Mouse (Mus musculus): ENCODE results near the gene Fgfbp3. TPM values are rescaled to one million over a fixed set of nuclear protein-coding genes. Genes with fewer than 3 reads are reported as not detected.
A peak's percentile ranks its signal among the peaks of the same experiment; 100 is the strongest.
"Not testable (repeated sequence)": the region's sequence is repeated elsewhere in the genome, so short reads cannot be mapped to it uniquely, and the experiment has no call there.

The Fgfbp3 gene
- polyA plus RNA-seq, 1 experiment from 2014 or later = 5.0 TPM

GRCm38 (mm10) chr19:36903377-36903776, 16.0 kb downstream of the Fgfbp3 start:
- Histone ChIP-seq H3K4me3 (peak overlapping the region; percentile 68), H3K4me1 (no peaks in the 10 kb centered on the region), H3K36me3 (no peaks in the 10 kb centered on the region), H3K27ac (peak overlapping the region; percentile 90), H3K9me3 (no peaks in the 10 kb centered on the region), H3K27me3 (ENCODE audit: insufficient read depth, poor library complexity, severe bottlenecking) (no peaks in the 10 kb centered on the region)
- DNase-seq (ENCODE audit: low spot score) = no peak
- 46% methylated on average over 7 of the region's 7 CpGs for WGBS

DNA sequence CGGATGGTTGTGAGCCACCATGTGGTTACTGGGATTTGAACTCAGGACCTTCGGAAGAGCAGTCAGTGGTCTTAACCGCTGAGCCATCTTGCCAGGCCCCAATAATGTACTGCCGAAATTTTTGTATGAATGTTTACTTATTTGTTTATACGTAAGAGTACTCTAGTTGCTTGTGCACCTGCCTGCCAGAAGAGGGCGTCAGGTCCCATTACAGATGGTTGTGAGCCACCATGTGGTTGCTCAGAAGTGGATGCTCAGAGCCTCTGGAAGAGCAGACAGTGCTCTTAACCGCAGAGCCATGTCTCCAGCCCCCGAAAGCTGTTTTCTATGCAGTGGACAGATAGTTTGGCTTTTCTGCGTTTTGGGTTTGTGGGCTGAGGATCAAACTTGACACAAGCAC, 21.6 kb downstream of the Fgfbp3 start:
- WGBS = 44% methylated on average over 9 of the region's 9 CpGs
- Histone ChIP-seq H3K36me3 (peaks cover 22% of the 10 kb centered on the region), H3K27ac (no peak overlapping the region), H3K4me3 (no peak overlapping the region), H3K9me3 (no peaks in the 10 kb centered on the region), H3K27me3 (ENCODE audit: insufficient read depth, poor library complexity, severe bottlenecking) (no peaks in the 10 kb centered on the region), H3K4me1 (peaks cover 5% of the 10 kb centered on the region; the same call in 1 of the 2 replicates)
- DNase-seq (ENCODE audit: low spot score) = no peak

DNA sequence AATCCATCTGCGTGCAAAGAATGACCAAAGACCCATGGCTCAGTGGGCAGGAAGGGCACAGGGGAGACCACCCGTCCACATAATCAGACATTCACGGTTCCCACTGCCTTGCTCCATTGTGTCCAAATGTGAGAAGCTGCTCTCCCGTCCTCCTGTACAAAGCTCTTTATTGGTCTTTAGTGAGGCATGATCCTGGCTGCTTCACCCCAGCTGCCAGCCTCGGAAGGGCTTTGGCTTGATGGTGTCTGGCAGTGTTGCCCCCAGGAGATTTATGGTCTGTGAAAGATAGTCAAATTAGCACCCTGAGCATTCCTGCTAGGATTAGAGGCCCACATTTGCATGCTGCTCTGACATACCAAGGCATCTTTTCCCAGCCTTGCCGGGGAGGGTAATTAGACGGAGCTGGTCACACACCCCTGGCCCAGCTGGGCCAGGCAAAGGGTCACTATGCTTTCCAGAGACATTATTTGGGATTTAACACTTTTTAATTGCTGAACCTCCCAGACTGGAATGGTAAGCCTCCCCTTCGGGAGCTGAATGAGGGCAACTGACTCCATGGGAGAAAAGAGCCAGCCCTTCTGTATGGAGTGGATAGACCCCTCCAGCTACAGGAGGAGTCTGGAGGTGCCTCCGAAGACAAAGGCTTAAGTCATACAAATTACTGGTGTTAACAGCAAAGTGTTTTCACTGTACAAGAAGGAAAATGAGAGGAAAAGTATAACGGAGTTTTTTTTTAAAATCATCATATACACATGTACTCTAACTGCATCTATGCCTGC, 22.4 kb downstream of the Fgfbp3 start:
- Histone ChIP-seq H3K27me3 (ENCODE audit: insufficient read depth, poor library complexity, severe bottlenecking) (no peaks in the 10 kb centered on the region), H3K4me1 (peaks cover 5% of the 10 kb centered on the region; the same call in 1 of the 2 replicates), H3K27ac (no peak overlapping the region), H3K36me3 (peaks cover 30% of the 10 kb centered on the region), H3K4me3 (no peak overlapping the region), H3K9me3 (no peaks in the 10 kb centered on the region)
- 25% methylated on average over 10 of the region's 10 CpGs for WGBS
- no peak for DNase-seq (ENCODE audit: low spot score)

DNA sequence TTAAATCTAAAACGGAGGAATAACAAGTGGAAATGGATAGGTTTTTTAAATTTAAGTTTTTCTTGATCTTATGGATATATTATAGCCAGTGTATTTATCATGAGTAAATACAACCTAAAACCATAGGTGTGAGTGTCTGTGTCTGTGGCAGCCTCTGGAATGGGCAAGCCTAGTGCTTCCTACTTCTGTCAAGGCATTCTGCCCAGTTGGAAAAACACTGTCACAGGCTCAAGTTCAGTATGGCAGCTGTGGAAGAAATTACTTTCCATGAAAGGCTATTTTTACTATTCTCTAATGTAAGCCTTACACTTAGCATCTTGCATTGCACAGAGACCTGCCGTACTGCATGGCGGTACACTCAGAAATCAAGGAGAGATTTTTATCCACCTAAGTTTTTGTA, 27.7 kb downstream of the Fgfbp3 start:
- no peak for DNase-seq (ENCODE audit: low spot score)
- 96% methylated on average over 3 of the region's 3 CpGs for WGBS
- H3K36me3 ChIP-seq = peaks cover 79% of the 10 kb centered on the region

GRCm38 (mm10) chr19:36887706-36888105, 31.7 kb downstream of the Fgfbp3 start:
- H3K4me3 ChIP-seq = no peak overlapping the region
- peaks cover 97% of the 10 kb centered on the region for H3K36me3 ChIP-seq
- no peak overlapping the region for H3K27ac ChIP-seq
- DNase-seq (ENCODE audit: low spot score) = no peak
- no peaks in the 10 kb centered on the region for H3K4me1 ChIP-seq
- no peaks in the 10 kb centered on the region for H3K27me3 ChIP-seq (ENCODE audit: insufficient read depth, poor library complexity, severe bottlenecking)
- no peaks in the 10 kb centered on the region for H3K9me3 ChIP-seq
- WGBS = 76% methylated on average over 3 of the region's 3 CpGs

More for the DNA sequence above, 27.7 kb downstream of the Fgfbp3 start:
- peaks cover under 1% of the 10 kb centered on the region; the same call in 1 of the 2 replicates for H3K4me1 ChIP-seq
- no peak overlapping the region for H3K4me3 ChIP-seq
- H3K9me3 ChIP-seq = no peaks in the 10 kb centered on the region
- H3K27me3 ChIP-seq (ENCODE audit: insufficient read depth, poor library complexity, severe bottlenecking) = no peaks in the 10 kb centered on the region
- no peak overlapping the region for H3K27ac ChIP-seq

DNA sequence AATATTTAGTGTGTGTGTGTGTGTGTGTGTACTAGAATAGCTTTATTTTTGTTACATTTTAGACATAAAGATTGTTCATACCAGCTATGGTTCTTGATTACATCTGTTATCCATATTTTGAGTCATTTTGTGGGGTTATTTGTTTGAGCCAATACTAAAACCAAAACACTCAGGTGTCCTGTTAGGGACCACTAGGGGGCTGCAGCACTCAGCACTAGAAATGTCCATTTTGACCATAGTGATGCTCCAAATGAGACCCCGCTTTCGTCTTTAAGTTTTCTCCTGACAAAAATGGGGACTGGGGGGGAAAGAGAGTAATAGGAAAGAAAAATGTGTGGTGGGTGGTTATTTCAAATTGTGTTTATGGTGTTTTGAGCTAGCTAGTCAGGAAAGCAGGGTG, 33.1 kb downstream of the Fgfbp3 start:
- Histone ChIP-seq H3K4me3 (no peak overlapping the region), H3K27ac (no peak overlapping the region), H3K9me3 (no peaks in the 10 kb centered on the region), H3K27me3 (ENCODE audit: insufficient read depth, poor library complexity, severe bottlenecking) (no peaks in the 10 kb centered on the region), H3K36me3 (peaks cover 97% of the 10 kb centered on the region), H3K4me1 (no peaks in the 10 kb centered on the region)
- no peak for DNase-seq (ENCODE audit: low spot score)
- 96% methylated on average over 2 of the region's 2 CpGs for WGBS

DNA sequence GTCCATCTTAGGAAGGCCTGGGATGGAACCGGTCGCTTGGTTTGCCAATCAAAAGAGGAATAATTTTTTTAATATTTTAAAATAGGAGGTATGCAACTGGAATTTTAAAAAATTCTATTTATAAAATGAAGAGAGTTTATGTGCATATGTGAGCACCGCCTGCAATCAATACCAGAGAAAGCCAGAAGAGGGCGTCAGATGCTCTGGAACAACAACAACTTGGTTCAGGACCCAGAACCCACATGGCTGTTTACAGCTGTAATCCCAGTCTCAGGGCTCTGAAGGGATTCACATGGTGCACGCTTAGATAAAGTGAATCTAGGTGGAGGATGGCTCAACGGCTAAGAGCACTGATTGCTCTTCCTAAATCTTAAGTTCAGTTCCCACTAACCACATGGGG, 36.3 kb downstream of the Fgfbp3 start:
- no peak overlapping the region for H3K4me3 ChIP-seq
- WGBS = 80% methylated on average over 6 of the region's 6 CpGs
- peaks cover 94% of the 10 kb centered on the region for H3K36me3 ChIP-seq
- H3K4me1 ChIP-seq = 0 out of 2 replicates have a peak, but pooled peaks cover under 1% of the 10 kb centered on the region
- H3K9me3 ChIP-seq = no peaks in the 10 kb centered on the region
- DNase-seq (ENCODE audit: low spot score) = no peak
- H3K27me3 ChIP-seq (ENCODE audit: insufficient read depth, poor library complexity, severe bottlenecking) = no peaks in the 10 kb centered on the region
- H3K27ac ChIP-seq = no peak overlapping the region

DNA sequence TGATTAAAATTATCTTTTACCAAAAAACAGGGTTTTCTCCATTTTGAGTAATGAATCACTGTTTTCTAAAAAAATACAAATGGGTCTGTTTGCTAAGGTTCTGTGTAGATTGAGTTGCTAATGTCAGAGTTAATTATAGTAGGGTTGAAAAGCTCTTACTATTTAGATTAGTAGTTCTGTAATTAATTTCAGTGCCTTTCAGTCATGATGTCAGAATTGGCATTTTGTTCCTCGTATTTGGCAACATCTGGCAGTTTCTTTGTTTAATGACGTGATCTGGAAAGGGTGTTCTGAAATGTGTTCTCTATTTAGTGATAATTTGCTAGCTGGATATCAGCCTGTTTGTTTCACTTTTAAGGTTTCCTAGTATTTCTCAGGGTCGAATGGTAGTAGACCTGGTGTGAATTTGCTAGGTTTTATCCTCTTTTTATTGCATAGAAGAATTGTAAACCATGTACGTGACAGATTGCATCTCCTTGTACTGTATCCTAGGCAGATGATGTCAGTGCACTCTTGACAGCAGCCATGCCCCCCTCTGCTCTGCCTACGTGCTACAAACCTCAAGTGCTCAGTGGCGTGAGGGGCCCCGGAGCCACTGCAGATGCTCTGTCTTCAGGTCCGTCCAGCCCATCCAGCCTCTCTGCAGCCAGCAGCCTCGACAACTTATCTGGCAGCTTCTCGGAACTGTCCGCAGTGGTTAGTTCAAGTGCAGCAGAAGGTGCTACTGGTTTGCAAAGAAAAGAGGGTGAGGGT, 40.5 kb downstream of the Fgfbp3 start:
- peak overlapping the region; percentile 65 for H3K27ac ChIP-seq
- H3K27me3 ChIP-seq (ENCODE audit: insufficient read depth, poor library complexity, severe bottlenecking) = no peaks in the 10 kb centered on the region
- 0 out of 2 replicates have a peak, but pooled peaks cover 5% of the 10 kb centered on the region for H3K4me1 ChIP-seq
- no peak overlapping the region for H3K4me3 ChIP-seq
- peak; percentile 90 for DNase-seq (ENCODE audit: low spot score)
- H3K9me3 ChIP-seq = no peaks in the 10 kb centered on the region
- H3K36me3 ChIP-seq = peaks cover 94% of the 10 kb centered on the region
- WGBS = 59% methylated on average over 11 of the region's 11 CpGs

- H3K9me3 ChIP-seq = no peaks in the 10 kb centered on the region
- H3K27me3 ChIP-seq (ENCODE audit: insufficient read depth, poor library complexity, severe bottlenecking) = no peaks in the 10 kb centered on the region
- no peak overlapping the region for H3K4me3 ChIP-seq
- H3K36me3 ChIP-seq = peaks cover 94% of the 10 kb centered on the region
- 0 out of 2 replicates have a peak, but pooled peaks cover 5% of the 10 kb centered on the region for H3K4me1 ChIP-seq
- no peak overlapping the region for H3K27ac ChIP-seq
- DNase-seq (ENCODE audit: low spot score) = no peak
Observed at GRCm38 (mm10) chr19:36877329-36877728, 42.1 kb downstream of the Fgfbp3 start.

DNA sequence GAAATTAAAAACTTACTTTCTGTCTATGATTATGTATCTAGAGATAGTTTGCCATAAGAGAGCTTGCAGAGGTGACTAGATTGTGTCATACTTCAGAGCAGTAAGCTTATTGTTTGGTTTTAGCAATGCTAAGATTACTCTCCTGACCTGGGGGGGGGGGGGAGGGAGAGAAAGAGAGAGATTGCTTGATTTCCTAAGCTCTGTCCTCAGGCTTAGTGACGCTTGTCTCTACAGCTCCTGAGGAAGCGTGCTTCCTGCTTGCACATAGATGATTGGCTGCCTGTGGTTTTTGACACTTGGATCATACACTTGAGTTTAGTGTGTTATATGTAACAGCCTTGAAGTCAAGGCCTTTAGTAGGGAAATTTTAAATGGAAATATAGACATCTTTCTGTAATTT, 44.8 kb downstream of the Fgfbp3 start:
- Histone ChIP-seq H3K27ac (no peak overlapping the region), H3K27me3 (ENCODE audit: insufficient read depth, poor library complexity, severe bottlenecking) (no peaks in the 10 kb centered on the region), H3K9me3 (no peaks in the 10 kb centered on the region), H3K4me3 (no peak overlapping the region), H3K4me1 (0 out of 2 replicates have a peak, but pooled peaks cover 5% of the 10 kb centered on the region), H3K36me3 (peaks cover 90% of the 10 kb centered on the region)
- no peak for DNase-seq (ENCODE audit: low spot score)
- WGBS = 75% methylated on average over 2 of the region's 2 CpGs

DNA sequence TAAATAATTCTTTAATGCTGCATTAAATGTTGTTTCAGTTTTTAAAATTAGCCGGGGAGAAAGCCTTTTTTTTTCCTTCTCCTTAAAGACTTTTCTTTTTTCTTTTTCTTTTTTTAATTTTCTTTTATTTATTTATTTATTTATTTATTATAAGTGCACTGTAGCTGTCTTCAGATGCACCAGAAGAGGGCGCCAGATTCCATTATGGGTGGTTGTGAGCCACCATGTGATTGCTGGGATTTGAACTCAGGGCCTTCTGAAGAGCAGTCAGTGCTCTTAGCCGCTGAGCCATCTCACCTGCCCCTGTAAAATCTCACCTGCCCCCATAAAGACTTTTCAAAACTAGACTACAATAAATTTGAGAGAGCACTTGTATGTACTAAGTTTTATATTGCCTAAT, 50.7 kb downstream of the Fgfbp3 start:
- not testable (repeated sequence) for H3K27ac ChIP-seq; H3K4me3 ChIP-seq; H3K9me3 ChIP-seq; H3K27me3 ChIP-seq (ENCODE audit: insufficient read depth, poor library complexity, severe bottlenecking); H3K4me1 ChIP-seq; DNase-seq (ENCODE audit: low spot score)
- H3K36me3 ChIP-seq = peaks cover 88% of the 10 kb centered on the region
- 78% methylated on average over 3 of the region's 3 CpGs for WGBS
